Mouse (Mus musculus) splenic B cell, adult 2 months (primary cell): ENCODE measurements around the gene Hmgb2.

Experiments used
- DNase-seq: peaks from one replicate; pipeline ENCODE4 v3.0.0-alpha.2; 2011; ENCODE audit warnings: low read depth, low spot score
- H3K27me3 ChIP-seq: 2 replicates; pipeline ENCODE4 v1.6.1; 2012; ENCODE audit warnings: mild to moderate bottlenecking, low read length, moderate library complexity, mixed read lengths; ENCODE audit not compliant: control insufficient read depth, poor library complexity, insufficient read depth, severe bottlenecking
- H3K36me3 ChIP-seq: 2 replicates; pipeline ENCODE4 v1.6.1; 2012; ENCODE audit warnings: mild to moderate bottlenecking, low read length, moderate library complexity, mixed read lengths; ENCODE audit not compliant: control insufficient read depth, poor library complexity, insufficient read depth, severe bottlenecking

Gene Hmgb2

DNA sequence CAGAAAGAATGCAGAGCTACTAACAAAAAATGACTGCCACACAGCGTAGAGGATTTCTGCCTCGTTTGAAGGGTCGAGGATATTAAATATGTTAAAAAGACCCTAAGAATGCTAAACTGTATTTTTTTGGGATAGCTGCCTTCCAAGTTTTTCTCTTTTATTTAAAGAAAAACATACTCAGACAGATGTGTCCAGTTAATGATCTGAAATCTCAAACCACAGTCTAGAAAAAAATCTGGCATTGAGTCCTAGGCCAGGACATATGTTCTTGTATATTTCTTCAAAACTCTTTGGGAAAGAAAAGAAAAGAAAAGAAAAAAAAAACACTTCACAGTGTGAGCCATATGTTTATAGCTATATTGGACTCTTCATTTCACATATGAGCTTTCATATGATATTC, 51.0 kb downstream of the Hmgb2 start:
- no peak for DNase-seq
- Histone ChIP-seq H3K27me3 (no peaks in the 10 kb centered on the region), H3K36me3 (no peaks in the 10 kb centered on the region)

- H3K27me3 ChIP-seq, result no peaks in the 10 kb centered on the region
- no peak for DNase-seq
Measured at GRCm38 (mm10) chr8:57563726-57564125, 52.0 kb downstream of the Hmgb2 start.

GRCm38 (mm10) chr8:57565039-57565438, 53.3 kb downstream of the Hmgb2 start:
- H3K36me3 ChIP-seq, result no peaks in the 10 kb centered on the region
- DNase-seq, result no peak
- no peaks in the 10 kb centered on the region for H3K27me3 ChIP-seq

More at GRCm38 (mm10) chr8:57563726-57564125, 52.0 kb downstream of the Hmgb2 start:
- H3K36me3 ChIP-seq, result no peaks in the 10 kb centered on the region
